Mouse (Mus musculus): ENCODE measurements around the gene Mbnl2.

The Mbnl2 gene

DNA sequence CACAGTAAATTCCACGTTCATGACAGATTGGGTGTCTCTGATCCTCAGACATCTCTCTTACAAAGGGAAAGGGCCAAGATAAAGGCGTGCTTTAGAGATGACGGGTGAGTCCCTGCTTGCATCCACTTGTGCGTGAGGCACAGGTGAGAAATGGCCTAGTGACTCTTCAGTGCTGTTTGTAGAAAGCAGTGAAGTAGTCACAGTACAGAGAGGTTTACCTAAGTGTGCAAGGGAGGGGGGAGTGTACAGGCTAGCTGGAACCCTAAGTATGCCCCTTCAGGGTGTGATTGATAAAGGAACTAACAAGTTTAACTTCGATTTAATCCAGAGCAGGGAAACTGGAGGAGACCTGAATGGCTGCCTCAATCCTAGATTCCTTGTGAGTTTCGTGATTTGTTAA, 130.8 kb downstream of the Mbnl2 start:
- no peak for DNase-seq (ENCODE audit: low read depth, low spot score)

DNA sequence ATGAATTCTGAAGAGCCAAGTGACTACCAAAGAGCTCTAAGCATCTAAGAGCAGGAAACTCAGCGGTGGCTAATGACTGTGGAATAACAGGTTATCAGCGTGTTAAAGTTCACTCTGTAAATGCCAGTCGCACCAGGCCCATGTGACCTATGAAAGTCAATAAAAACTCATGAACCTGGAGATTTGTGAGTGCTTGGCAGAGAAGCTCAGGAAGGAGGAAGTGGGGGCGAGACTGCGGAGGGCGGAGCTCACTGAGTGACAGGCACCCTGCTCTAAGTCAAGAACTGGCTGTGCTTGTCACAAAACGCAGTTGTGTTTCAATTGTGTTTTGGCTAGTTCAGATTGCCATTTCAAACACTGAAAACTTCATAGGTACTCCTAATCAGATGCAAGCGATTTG, 131.4 kb downstream of the Mbnl2 start:
- peak; percentile 71 for DNase-seq (ENCODE audit: low read depth, low spot score)

DNA sequence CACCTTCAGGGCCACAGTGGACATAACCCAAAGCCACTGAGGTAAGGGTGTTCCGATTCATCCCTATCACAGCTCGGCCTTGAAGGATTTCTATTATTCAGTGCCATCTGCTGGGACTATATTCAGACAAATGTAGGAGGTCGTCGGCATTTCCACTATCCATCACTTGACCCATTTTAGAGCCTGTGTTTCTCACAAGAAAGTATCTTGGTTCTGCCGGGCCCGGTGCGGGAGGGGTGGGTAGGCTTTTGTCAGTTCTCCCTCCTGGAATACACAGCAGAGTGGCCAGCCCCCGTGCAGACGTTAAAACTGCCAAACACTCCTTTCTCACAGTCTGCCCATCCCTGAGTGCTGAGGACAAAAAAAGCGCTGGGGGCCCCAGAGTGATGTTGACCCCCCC, 134.4 kb downstream of the Mbnl2 start:
- DNase-seq (ENCODE audit: low read depth, low spot score), result no peak

DNA sequence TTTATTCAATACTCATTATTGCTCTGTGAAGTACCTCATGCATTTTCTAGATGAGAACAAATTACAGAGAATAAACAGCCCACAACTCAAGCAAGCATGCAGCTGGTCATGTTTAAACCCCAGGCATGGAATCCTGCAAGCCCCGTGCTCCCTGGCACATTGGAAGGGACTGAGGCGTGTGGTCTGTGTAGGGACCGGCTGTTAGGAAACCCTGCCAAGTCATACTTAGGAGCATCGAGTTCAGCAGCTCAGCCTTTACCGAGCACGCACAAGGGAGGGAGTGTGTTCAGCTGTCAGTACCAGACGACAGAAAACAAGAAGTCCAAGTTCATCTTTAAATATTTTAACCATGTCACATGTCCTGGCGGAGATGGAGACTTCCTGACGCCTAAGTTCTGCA, 141.4 kb downstream of the Mbnl2 start:
- no peak for DNase-seq (ENCODE audit: low read depth, low spot score)

DNA sequence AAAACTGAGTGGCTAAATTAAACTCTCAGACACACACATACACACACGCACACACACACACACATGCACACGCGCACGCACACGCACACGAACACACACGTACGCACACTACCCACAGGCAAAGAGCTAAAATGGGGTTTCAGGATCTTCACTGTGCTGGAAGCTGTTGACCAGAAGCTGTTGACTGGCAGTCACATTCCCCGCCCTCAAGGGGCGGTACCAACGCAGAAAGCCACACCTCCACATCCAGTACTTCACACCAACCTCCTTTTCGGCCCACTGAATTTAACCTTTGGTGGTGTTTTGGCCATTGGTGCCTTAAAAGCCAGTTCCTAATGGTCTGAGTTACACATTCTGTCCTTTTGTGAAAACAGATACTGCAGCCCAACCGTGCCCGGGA, 143.5 kb downstream of the Mbnl2 start:
- DNase-seq (ENCODE audit: low read depth, low spot score), result no peak

DNA sequence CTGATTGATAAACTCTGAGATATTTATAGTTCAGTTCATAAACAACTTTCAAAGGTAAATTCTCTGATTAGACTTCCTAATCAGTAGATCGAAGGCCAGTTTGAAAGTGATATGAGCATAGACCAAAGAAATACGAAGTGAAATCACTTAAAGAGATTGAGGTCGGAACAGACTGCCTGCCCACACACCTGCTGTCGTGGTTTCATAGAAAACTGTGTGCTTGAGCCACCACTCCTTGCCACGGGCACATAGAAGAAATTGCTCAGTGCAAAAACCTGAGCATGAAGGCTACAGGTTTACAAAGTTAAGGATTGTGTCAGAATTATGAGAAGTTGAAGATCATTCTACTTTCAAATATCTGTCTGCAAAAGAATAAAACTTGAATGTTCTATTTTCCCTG, 153.0 kb downstream of the Mbnl2 start:
- DNase-seq (ENCODE audit: low read depth, low spot score), result no peak

DNA sequence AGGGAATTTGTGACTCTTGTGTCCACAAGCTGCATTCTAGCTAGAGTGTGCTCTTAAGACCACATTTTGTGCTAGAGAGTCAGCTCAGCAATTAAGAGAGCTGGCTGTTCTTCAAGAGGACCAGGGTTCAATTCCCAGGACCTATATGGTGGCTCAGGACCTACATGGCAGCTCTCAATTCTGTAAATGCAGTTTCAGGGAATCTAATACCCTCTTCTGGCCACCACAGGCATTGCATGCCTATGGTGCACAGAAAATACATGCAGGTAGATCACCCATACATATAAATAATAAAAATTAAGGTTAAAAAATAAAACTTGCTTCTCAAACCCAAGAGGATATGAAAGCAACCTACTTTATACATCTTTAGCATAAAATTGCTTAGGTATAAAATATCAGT, 157.3 kb downstream of the Mbnl2 start:
- peak; percentile 42 for DNase-seq (ENCODE audit: low read depth, low spot score)

DNA sequence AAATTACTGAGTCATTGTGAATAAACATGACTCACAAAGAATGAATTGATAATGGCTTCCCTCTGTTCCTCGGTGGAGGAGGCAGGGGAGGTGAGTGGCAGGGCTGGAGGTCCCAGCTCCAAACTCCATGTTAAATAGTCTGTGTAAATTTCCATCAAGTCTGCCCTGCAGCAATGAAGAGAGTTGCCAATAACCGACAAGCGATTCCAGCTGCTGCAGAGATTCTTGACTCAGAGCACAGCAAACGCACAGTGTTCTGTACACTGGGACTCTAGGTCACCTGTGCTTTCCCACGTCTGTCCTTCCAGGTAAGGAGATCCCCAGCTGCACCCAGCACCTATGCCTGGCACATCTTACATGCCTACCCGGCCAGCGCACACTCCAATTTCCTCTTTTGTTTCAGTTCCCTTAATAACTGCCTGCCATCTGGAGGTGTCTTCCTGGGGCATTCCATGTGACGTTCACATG, 158.5 kb downstream of the Mbnl2 start:
- DNase-seq (ENCODE audit: low read depth, low spot score), result no peak

DNA sequence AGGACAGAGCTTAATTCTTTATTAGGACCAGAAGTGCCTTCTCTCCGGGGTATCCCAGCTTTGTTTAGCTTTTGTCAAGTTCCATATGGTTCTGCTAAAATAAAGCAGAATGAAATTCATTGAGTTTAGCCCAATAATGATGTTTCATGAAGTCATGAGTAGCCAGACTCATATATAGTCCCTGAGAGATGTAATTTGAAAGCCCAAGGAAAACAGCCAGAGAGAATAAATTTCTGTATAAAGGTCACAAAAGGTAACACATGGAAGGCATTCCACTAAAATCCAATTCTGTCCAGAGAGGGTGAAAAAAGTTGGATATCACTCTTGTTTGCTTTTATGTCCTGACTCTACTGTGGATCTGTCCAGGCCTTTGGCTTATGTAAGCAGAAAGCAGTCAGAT, 159.4 kb downstream of the Mbnl2 start:
- DNase-seq (ENCODE audit: low read depth, low spot score), result no peak

DNA sequence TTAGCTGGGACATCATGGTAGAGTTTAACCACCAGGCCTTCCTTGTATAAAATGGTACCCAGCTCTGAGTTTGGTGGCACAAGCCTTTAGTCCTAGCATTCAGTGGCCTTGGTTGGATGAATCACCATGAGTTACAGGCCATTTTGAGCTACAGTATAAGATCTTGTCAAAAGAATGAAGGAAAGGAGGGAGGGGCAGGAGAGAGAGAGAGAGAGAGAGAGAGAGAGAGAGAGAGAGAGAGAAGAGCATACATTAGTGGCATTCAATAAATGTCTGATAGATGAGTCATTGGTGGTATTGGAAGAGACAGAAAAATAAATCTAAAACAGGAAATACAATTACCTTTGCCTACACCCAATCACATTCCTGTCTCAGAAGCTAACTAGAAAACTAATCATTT, 165.2 kb downstream of the Mbnl2 start:
- no peak for DNase-seq (ENCODE audit: low read depth, low spot score)

DNA sequence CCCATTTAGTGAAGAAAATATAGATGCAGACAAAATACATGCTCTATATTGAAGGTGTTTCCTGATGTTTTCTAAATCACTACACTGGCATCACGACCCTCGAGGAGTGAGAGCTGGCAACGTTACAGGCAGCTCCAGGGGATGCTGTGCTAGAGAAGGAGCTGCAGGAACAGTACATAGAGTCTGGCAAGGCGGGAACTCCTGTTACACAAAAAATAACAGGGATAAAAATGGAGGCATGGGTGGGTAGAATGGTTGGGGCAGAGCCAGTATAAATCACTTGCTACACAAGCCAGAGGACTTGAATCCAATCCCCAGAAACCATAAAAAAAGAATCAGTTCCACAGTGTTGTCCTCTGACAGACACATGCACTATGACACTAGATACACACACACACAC, 165.8 kb downstream of the Mbnl2 start:
- DNase-seq (ENCODE audit: low read depth, low spot score), result no peak

DNA sequence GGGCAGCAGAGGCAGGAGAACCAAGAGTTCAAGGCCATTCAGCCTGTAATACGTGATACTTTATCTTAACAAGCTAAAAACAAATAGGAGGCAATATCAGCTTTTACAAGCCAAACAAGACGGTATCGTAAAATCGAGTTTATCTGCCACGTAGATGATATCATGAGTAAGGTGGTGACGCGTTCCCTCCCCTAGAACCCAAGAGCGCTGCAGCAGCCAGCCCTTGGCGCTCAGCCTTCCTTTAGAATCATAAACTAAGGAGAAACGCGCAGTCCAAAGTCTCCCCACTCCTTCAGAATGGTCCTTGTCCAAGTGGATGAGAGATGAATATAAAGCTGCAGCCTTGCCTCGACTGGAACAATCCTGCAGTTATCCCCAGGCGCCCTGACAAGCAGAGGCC, 166.4 kb downstream of the Mbnl2 start:
- no peak for DNase-seq (ENCODE audit: low read depth, low spot score)

DNA sequence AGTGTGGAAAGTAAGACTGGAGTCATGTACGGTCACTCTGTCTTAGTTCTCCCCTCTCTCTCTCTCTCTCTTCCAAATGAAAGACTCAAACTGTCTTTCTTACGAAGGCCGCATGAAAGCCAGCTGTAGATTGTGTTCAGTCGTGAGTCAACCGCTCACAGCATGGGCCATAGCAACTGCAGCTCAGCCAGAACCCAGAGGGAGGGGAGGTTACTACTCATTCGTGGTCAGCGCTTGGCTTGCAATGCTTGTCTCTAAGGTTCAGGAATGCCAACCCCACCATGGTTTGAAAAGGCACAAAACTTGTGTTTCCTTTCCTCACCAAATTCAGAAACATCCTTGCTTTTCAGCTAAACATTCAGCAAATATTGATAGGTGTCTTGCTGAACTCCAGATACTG, 178.8 kb downstream of the Mbnl2 start:
- no peak for DNase-seq (ENCODE audit: low read depth, low spot score)

DNA sequence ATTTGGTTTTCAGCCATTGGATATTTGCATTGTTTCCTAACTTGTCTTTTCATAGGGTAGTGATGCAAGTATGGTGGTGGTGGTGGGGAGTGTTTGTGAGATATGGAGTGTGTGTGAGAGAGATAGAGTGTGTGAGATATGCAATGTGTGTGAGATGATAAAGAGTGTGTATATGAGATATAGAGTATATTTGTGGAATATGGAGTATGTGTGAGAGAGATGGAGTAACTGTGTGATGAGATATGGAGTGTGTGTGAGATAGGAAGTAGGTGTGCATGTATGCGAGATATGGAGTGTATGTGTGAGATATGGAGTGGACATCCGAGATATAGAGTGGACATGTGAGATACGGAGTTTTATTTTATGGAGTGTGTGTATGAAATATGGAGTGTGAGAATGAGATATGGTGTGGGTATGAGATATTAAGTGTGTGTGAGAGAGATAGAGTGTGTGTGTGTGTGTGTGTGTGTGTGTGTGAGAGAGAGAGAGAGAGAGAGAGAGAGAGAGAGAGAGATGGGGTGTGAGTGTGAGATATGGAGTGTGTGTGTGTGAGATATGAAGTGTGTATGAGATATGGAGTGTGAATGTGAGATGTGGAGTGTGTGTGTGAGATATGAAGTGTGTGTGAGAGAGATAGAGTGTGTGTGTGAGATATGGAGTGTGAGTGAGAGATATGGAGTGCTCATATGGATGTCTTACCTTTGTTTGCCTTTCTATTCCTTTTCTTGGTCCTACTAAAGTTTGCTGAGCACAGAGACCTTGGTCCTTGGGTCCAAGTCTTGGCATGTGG, 188.7 kb downstream of the Mbnl2 start:
- DNase-seq (ENCODE audit: low read depth, low spot score), result no peak

DNA sequence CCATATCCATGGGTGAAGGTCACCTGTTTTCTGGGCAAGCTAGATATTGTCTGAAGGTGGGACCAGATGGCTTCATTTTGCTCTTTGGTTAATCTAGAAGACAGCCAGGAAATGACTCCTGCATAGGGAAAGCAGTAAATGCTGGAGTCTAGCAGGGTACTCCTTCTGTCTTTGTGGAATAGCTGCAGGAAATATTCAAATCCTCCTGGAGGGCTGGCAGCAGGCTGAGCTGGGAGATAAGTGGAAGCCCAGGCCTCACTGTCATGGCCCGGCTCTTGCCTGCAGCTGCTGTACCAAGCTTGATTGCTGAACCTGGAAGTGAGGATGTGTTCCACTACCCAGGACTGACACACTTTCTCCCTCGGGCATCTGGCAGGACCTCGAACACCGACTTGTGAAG, 191.3 kb downstream of the Mbnl2 start:
- no peak for DNase-seq (ENCODE audit: low read depth, low spot score)

DNA sequence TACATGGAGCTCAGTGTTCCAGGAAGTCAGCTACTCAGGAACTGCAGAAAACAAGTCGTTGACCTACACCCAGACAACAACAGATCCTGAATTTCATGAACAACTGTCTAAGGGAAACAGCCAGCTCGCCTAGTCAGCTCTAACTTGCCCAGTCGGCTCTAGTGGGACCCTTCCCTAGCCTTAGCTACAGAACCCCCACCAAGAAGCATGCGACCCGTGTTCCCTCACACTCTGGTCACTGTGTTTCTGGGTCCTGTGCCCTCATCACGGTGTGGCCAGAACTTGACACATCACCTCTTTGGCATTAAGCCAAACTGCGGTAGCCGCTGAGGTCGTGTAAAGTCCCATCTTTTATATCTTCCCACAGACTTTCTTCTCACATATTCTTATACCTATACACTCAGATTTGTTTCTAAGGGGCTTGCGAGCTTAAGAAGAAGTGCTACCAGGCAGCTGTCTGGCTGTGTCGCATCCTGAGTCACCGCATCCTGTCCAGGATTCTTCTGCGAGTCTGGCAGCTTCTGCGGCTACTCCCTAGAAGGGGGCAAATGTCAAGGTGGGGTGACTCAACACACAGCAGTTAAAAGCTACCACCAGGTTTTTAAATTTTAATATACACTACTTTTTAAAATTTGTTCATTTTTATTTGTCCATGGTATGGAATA, 193.8 kb downstream of the Mbnl2 start:
- no peak for DNase-seq (ENCODE audit: low read depth, low spot score)

DNA sequence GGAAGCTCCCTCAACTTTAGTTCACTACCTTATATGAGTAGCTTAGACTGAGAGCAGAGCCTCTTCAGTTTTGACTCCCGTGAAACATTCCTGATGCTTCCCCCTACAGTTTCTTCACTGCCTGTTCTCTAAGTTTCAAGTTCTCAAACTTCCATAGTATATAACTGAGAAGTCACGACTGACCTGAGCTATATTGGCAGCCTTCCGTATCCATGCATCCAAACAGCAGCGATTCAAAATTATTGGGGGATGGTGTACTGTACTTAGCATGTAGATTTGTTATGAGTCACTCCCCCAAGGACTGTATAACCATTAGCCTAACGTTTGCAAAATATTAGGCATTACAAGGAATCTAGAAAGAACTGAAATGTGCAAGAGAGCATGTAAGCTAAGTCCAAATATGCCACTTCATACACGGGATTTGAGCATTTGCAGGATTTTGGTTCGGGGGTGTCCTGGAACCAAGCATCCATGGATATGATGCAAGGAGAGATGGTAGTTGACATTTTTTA, 200.8 kb downstream of the Mbnl2 start:
- no peak for DNase-seq (ENCODE audit: low read depth, low spot score)

DNA sequence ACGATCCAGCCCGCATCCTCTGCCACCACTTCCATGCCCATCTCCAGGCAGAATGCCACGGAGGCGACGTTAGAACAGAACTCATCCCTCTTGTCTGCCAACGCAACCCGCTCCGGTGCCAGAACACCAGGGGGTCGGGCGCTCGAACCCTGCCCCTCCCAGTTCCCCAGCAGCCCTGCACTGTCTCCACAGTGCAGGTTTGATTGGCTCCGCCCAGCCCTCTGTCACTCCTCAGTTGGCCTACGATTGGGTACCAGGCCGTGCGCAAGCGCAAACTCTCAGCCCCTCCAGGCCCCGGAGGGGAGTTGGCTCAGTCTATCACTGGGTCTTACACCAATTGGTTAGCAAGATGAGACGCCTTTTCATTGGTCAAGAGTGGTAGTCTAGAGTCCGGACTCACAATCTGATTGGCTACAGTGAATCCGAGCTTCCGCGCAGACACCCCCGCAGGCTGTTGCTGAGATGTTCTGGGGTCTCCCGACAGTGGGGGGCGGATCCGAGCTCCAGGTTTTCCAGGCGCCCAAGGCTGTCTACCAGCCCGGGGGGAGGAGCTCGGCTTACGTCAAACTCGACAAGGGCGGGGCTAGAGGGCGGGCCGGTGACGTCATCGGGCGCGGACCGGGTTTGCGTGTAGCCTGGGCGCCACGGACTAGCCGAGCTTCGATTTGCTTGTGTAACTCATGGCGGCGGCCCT, 202.0 kb downstream of the Mbnl2 start:
- DNase-seq (ENCODE audit: low read depth, low spot score), result peak; percentile 98

DNA sequence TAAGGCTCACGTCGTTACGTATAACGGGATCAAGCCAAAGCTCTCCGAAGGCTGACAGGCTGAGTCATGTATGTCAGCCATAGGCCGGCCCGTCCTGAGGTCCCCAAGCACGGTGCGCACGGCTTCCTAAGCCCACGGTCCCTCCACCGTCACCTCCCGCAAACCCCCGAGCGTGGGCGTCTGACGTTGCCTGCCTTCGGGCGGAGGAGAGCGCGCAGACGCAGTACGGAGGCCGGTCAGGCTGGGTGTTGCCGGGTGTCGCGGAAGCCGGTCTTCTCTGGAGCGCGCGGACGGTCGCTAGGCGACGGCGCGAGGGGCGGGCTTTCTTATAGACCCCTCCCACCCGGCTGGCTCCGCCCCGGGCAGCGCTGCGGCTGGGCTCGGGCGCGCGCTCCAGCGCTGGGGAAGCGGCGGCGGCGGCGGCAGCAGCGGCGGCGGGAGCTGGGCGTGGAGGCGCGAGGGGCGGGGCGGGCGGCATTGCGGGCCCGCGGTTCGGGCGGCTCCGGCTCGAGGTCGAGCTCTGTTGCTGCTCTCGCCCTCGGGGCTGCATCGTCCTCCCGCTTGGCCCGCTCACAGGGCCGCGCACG, 202.6 kb downstream of the Mbnl2 start, which contains the start of gene Rap2a:
Gene Rap2a (plus strand): TSS at position 463 of the 587 bp plus-strand sequence.
- DNase-seq (ENCODE audit: low read depth, low spot score), result peak; percentile 99

DNA sequence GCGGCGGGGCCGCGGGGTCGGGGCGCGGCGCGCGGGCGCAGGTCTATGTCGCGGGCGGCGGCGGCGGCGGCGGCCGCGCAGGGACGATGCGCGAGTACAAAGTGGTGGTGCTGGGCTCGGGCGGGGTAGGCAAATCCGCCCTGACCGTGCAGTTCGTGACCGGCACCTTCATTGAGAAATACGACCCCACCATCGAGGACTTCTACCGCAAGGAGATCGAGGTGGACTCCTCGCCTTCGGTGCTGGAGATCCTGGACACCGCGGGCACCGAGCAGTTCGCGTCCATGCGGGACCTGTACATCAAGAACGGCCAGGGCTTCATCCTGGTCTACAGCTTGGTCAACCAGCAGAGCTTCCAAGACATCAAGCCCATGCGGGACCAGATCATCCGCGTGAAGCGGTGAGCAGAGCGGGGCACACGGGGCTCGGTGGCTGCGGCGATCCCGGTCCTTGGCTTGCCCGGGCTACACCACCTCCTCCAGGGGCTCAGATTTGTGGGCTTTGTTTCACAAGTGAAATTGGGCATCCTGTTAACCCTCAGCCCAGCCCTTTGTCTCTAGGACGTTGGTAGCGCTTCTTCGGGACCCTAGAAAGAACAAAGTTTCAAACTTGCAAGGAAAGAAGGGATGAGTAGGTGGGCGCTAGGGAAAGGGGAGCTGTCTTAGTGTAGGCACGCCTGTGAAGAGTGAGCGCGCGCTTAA, 203.3 kb downstream of the Mbnl2 start:
- peak; percentile 50 for DNase-seq (ENCODE audit: low read depth, low spot score)

DNA sequence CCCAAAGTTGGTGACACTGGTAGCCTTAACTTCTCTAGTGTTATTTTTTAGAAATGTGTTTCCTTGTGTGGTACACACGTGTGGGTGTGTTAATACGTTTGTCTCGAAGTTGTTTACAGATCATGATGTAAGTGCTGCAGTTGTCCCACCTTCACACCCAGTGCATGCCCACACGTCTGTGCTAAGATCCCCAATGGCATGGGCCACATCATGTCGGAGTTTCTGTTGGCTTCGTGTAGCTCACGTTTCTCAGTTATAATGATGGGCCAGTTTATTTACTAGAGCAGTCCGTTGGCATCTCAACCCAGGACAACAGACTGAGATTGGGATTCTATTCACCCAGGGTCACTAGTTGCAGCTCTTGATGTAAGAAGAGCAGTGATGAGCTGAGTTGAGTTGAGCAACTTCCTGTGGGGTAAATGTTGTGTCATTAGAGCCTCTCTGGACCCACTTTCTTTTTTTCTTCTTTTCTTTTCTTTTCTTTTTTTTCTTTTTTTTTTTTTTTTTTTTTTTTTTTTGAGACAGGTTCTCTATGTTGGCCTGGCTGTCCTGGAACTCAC, 205.0 kb downstream of the Mbnl2 start:
- no peak for DNase-seq (ENCODE audit: low read depth, low spot score)
